12 mouse cellular contexts compared by ENCODE assay signal in the genomic region with DNA sequence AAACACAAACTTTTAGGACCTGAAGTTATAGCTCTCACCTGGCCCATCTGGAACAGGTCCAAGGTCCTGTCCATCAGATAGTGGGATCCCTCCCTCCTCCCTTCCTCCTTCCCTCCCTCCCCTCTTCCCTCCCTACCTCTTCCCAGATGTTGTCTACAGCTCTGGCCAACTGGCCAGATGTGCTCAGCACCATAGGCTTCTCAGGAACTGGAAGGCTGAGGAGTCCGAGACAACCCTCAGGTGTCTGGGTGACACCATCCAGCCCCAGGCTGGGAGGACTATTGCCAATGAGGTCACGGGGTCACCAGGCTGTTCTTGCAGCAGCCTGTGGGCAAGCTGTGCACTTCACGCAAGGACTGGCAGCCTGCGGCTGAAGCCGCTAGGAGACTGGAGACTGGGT.
A peak's percentile ranks its signal among the peaks of the same experiment; 100 is the strongest.
DNase-seq lines count a peak whose midpoint lies in the region; ATAC-seq and TF ChIP-seq lines count a peak whose summit lies in the region.
"Had no signal": no experiment of that assay in that cellular context is flagged by ENCODE, and none has a peak within 500 bp of the region (broad histone marks: within the 10 kb centered on the region; RNA-seq: fewer than 3 reads in every experiment).

No protein-coding gene starts in this region.

- TF ChIP-seq EP300 in liver, postnatal 0 days (IDR thresholded peaks at IDR 0.05; ENCODE audit: low read depth), result no peak

- 57% methylated on average over 5 of the region's 5 CpGs for WGBS in liver, postnatal 0 days (ENCODE audit: insufficient replicate concordance)
- WGBS in liver, embryonic 11.5 days, result 63% methylated on average over 5 of the region's 5 CpGs
- WGBS in embryonic facial prominence, embryonic 13.5 days, result 55% methylated on average over 5 of the region's 5 CpGs
- 34% methylated on average over 5 of the region's 5 CpGs for WGBS in limb, embryonic 12.5 days

- no peak overlapping the region for H3K27ac ChIP-seq in liver, postnatal 0 days (ENCODE audit: low read depth)
- no peak overlapping the region for H3K27ac ChIP-seq in liver, embryonic 11.5 days (ENCODE audit: low read depth, low read length)
- H3K27ac ChIP-seq in embryonic facial prominence, embryonic 13.5 days, result peak overlapping the region; percentile 80
- peak overlapping the region; percentile 87 for H3K27ac ChIP-seq in limb, embryonic 12.5 days
- H3K27ac ChIP-seq: neural tube, embryonic 12.5 days had no signal

- no peaks in the 10 kb centered on the region for H3K9me3 ChIP-seq in liver, postnatal 0 days (ENCODE audit: low read length)
- H3K9me3 ChIP-seq in liver, embryonic 11.5 days (ENCODE audit: control insufficient read depth, low read length), result no peaks in the 10 kb centered on the region
- no peaks in the 10 kb centered on the region for H3K9me3 ChIP-seq in embryonic facial prominence, embryonic 13.5 days
- H3K9me3 ChIP-seq in limb, embryonic 12.5 days, result no peaks in the 10 kb centered on the region
- H3K9me3 ChIP-seq: neural tube, embryonic 12.5 days had no signal

- H3K4me3 ChIP-seq in liver, postnatal 0 days (ENCODE audit: low read depth, low read length), result no peak overlapping the region
- no peak overlapping the region for H3K4me3 ChIP-seq in liver, embryonic 11.5 days (ENCODE audit: low read depth, low read length)
- no peak overlapping the region for H3K4me3 ChIP-seq in embryonic facial prominence, embryonic 13.5 days
- no peak overlapping the region for H3K4me3 ChIP-seq in limb, embryonic 12.5 days (replicated peaks)
- H3K4me3 ChIP-seq: neural tube, embryonic 12.5 days had no signal

- peaks cover 37% of the 10 kb centered on the region for H3K27me3 ChIP-seq in liver, postnatal 0 days (ENCODE audit: insufficient read depth, low read length)
- peaks cover 38% of the 10 kb centered on the region for H3K27me3 ChIP-seq in liver, embryonic 11.5 days (replicated peaks; ENCODE audit: control insufficient read depth, insufficient read depth, low read length)
- H3K27me3 ChIP-seq in embryonic facial prominence, embryonic 13.5 days, result no peaks in the 10 kb centered on the region
- H3K27me3 ChIP-seq in limb, embryonic 12.5 days, result peaks cover 18% of the 10 kb centered on the region

- no peak overlapping the region for H3K4me2 ChIP-seq in liver, postnatal 0 days (ENCODE audit: low read depth, low read length)
- no peak overlapping the region for H3K4me2 ChIP-seq in liver, embryonic 11.5 days
- no peak overlapping the region for H3K4me2 ChIP-seq in embryonic facial prominence, embryonic 13.5 days
- H3K4me2 ChIP-seq in limb, embryonic 12.5 days, result no peak overlapping the region

- ATAC-seq in liver, postnatal 0 days, result peak; percentile 25; the same call in 1 of the 2 replicates
- ATAC-seq in liver, embryonic 11.5 days (replicated peaks; ENCODE audit: low FRiP score), result no peak
- ATAC-seq in embryonic facial prominence, embryonic 13.5 days (ENCODE audit: insufficient number of reproducible peaks, insufficient read depth, low FRiP score, low TSS enrichment, low read depth), result no peak
- no peak for ATAC-seq in limb, embryonic 12.5 days (ENCODE audit: insufficient number of reproducible peaks, insufficient read depth, low FRiP score, low TSS enrichment, low read depth)
- ATAC-seq in CD4-positive, CD25-positive, alpha-beta regulatory T cell, adult 4 months, result no peak

- no peak for TF ChIP-seq CTCF in liver, postnatal 0 days (IDR thresholded peaks at IDR 0.05; ENCODE audit: low read depth)

- H3K4me1 ChIP-seq in liver, postnatal 0 days (ENCODE audit: insufficient read depth), result peaks cover 5% of the 10 kb centered on the region
- peaks cover 20% of the 10 kb centered on the region for H3K4me1 ChIP-seq in liver, embryonic 11.5 days (replicated peaks; ENCODE audit: control insufficient read depth, insufficient read depth, low read length)
- peaks cover 82% of the 10 kb centered on the region for H3K4me1 ChIP-seq in embryonic facial prominence, embryonic 13.5 days
- peaks cover 87% of the 10 kb centered on the region for H3K4me1 ChIP-seq in limb, embryonic 12.5 days (replicated peaks)

- DNase-seq in embryo, embryonic 10 days (ENCODE audit: low spot score), result peak; percentile 61
- DNase-seq in embryo, embryonic 9.5 days (ENCODE audit: extremely low spot score), result no peak
- DNase-seq in liver, postnatal 0 days, result no peak
- DNase-seq in liver, embryonic 11.5 days (ENCODE audit: low spot score), result no peak
- no peak for DNase-seq in right cerebral cortex, adult 2 months (ENCODE audit: low spot score in 2 of 2)
- DNase-seq: B cell, adult 2 months; kidney, adult 9 months; left cerebral cortex, postnatal 4 days had no signal

- H3K36me3 ChIP-seq in liver, postnatal 0 days (replicated peaks; ENCODE audit: insufficient read depth, low read length), result no peaks in the 10 kb centered on the region
- no peaks in the 10 kb centered on the region for H3K36me3 ChIP-seq in liver, embryonic 11.5 days (ENCODE audit: control insufficient read depth, insufficient read depth, low read length)
- no peaks in the 10 kb centered on the region for H3K36me3 ChIP-seq in embryonic facial prominence, embryonic 13.5 days
- no peaks in the 10 kb centered on the region for H3K36me3 ChIP-seq in limb, embryonic 12.5 days
- H3K36me3 ChIP-seq: neural tube, embryonic 12.5 days had no signal

- H3K9ac ChIP-seq in liver, postnatal 0 days (replicated peaks), result no peak overlapping the region
- no peak overlapping the region for H3K9ac ChIP-seq in liver, embryonic 11.5 days (ENCODE audit: low read depth, low read length)
- H3K9ac ChIP-seq in embryonic facial prominence, embryonic 13.5 days, result 0 out of 2 replicates have a peak overlapping the region, but pooled peaks have one; percentile 51
- H3K9ac ChIP-seq in limb, embryonic 12.5 days (replicated peaks), result no peak overlapping the region; the same call in 1 of the 2 replicates
- H3K9ac ChIP-seq: neural tube, embryonic 12.5 days had no signal

Comparison
In these comparisons a context has a peak if more than half of its experiments do, and no peak if none do; other contexts are left out.
1. H3K27ac ChIP-seq: peak in embryonic facial prominence, embryonic 13.5 days (single experiment) and limb, embryonic 12.5 days (single experiment); none in liver, postnatal 0 days (single experiment) and liver, embryonic 11.5 days (single experiment).